Mouse (Mus musculus) lung, postnatal 0 days (tissue): ENCODE measurements around the gene Ahsg.

ENCODE experiments used
- CTCF ChIP-seq: IDR thresholded peaks from 2 replicates; pipeline ENCODE4 v1.5.1; 2016; ENCODE audit warnings: antibody characterized with exemption, mild to moderate bottlenecking
- EP300 ChIP-seq: IDR thresholded peaks from 2 replicates; pipeline ENCODE4 v1.6.1; 2016; ENCODE audit warnings: antibody characterized with exemption, mild to moderate bottlenecking, control low read depth

GRCm38 (mm10) chr16:22888835-22889234, 2.2 kb upstream of the Ahsg start:
- TF ChIP-seq CTCF, result no peak
- TF ChIP-seq EP300, result no peak
